Mouse (Mus musculus) liver, adult (tissue): ENCODE measurements at regions not wholly inside any gene's neighbourhood (a gene's known extent, or its start where the extent isn't known, plus 50 kb on each side); places are given as distances from the start of the nearest gene placed in this dataset.

Experiments
- GATA4 ChIP-seq: IDR thresholded peaks from 2 replicates; pipeline ENCODE4 v1.6.1; 2014; ENCODE audit warnings: mild to moderate bottlenecking, low read length; ENCODE audit not compliant: insufficient replicate concordance

DNA sequence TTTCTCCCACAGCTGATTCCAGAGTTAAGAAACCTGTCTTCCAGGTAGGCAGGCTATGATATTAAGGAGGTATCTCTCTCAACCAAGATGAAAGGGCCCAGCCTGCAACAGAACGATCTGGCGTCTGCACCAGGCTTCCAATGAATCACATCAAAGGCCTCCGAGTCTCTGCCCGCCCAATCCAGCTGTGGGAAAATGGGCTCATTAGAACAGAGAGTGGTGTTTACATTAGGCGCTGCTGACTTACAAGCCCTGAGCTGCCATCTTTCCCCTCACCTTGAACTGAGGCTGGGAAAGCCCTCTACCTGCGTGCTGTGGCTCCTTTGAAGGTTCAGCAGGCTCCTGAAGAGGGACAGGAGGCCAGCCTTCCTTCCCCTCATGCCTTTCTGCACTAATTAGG is 97.5 kb upstream of the 4930535I16Rik start:
- TF ChIP-seq GATA4 = no peak

DNA sequence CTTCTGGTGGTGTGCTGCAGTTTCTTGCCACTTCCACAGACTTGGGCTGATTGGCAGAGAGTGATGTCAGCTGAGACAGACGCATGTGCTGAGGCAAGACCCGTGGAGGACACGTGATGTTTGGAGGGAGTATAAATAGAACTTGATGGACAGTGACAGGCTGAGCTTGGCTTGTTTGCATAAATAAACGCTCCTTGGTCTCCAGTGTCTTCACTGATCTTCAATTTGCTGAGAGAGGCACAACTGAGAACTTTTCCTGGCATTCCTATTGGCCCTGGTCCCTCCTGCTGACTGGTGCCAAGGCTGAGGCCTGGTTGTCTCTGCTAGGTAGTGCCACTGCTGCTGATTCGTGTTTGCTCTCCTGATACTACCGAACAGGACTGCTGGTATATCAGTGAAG is 94.6 kb upstream of the 4930535I16Rik start:
- TF ChIP-seq GATA4 = no peak

GRCm38 (mm10) chr4:124008725-124009124 is 90.9 kb upstream of the 4930535I16Rik start:
- TF ChIP-seq GATA4 = no peak

- no peak for TF ChIP-seq GATA4
These were observed 87.9 kb upstream of the 4930535I16Rik start for GRCm38 (mm10) chr4:124005626-124006315.

DNA sequence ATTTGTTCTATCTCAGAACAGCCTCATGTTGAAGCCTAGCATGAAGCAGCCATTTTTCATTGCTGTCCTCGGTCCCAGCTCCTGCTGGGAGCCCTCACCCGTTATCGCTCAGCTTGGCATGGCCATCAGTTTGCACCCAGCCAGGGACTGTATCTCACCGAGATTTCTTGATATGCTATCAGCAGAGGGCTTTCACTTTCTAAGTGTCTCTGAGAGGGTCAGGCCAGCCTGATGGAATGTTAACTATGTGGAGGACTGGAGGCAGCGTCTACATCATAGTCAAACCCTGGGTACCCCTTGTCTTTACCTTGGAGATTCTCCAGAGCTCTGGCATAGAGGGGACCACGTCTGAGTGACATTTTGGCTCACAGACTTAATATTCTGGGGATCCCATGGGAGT is 84.9 kb upstream of the 4930535I16Rik start:
- TF ChIP-seq GATA4 = no peak

DNA sequence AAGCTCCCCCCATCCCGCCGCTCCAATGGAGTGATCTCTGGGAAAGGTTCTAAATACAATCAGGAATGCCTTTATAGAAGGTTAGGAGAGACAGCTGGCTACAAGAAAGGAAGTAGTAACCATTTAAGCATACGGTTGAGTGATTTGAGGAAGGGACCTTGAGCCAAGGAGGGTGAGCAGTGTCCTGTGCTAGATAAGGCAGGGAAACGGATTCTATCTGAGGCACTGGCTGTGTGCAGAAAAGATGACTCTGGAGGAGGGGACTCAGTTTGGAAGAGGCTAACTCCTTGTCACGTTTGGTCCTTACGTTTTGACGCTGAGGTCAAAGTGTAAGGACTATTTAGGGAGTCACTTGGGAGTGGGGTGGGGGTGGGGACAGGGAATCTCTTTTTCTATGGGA is 84.3 kb upstream of the 4930535I16Rik start:
- TF ChIP-seq GATA4 = no peak

GRCm38 (mm10) chr4:123995815-123996214 is 78.0 kb upstream of the 4930535I16Rik start:
- TF ChIP-seq GATA4 = no peak

GRCm38 (mm10) chr4:123991223-123991622 is 73.4 kb upstream of the 4930535I16Rik start:
- TF ChIP-seq GATA4 = no peak

DNA sequence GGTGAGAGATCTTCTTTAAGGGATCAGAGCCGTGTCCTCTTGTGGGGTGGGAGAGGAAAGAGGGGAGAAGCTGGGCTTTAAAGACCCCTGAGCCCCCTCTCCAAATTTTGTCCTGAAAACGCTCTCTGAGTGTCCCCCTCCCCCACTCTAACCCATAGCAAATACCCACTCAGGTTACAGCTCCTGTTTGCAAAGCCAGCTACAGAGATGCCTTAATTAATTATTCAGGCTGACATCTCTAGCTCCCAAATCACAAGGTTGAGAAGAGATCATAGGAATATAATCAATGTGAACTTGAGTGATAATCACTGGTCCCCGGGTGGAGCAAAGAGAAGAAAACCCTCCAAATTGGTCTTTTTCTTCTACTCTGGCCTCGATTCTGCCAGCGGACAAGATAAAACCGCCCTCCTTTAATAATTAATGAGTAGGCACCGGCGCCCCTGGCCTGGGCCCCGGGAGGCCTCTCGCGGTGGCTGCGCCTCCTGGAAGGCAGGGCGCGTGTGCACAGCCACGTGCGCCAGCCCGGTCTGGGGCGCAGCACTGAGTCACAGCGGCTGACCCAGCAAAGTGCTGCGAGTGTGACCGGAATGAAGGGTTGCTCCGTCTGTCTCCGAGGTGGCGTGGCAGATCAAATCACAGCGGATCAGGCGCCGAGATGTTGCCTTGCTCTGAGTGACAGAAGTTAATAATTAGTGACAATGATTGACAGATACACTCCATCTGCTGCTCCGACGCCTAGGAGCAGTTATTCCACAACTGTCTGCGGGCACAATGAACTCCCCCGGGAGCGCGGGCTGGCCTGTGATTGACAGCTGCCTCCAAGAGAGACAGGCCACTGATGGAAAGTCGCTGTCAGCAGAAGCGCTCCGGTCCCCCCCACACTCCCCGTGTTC is 72.7 kb upstream of the 4930535I16Rik start:
- TF ChIP-seq GATA4 = peak; percentile 7; the same call in 1 of the 2 replicates
